Mouse (Mus musculus): Measurements from ENCODE around the gene Musk.

GRCm38 (mm10) chr4:58269961-58270360 lies 15.8 kb upstream of the Musk start:
- TF ChIP-seq GATA1 (IDR thresholded peaks at IDR 0.05; ENCODE audit: borderline replicate concordance, low read length) (no peak), FLI1 (IDR thresholded peaks at IDR 0.05; ENCODE audit: low read length) (no peak)

Data from megakaryocyte, embryonic 14.5 days (primary cell).